Mouse (Mus musculus): ENCODE results near the gene Ubash3b. TPM values are rescaled to one million over a fixed set of nuclear protein-coding genes. Genes with fewer than 3 reads are reported as not detected.
A peak's percentile ranks its signal among the peaks of the same experiment; 100 is the strongest.

Ubash3b gene
- total RNA-seq, 1 experiment: 2.8 TPM

DNA sequence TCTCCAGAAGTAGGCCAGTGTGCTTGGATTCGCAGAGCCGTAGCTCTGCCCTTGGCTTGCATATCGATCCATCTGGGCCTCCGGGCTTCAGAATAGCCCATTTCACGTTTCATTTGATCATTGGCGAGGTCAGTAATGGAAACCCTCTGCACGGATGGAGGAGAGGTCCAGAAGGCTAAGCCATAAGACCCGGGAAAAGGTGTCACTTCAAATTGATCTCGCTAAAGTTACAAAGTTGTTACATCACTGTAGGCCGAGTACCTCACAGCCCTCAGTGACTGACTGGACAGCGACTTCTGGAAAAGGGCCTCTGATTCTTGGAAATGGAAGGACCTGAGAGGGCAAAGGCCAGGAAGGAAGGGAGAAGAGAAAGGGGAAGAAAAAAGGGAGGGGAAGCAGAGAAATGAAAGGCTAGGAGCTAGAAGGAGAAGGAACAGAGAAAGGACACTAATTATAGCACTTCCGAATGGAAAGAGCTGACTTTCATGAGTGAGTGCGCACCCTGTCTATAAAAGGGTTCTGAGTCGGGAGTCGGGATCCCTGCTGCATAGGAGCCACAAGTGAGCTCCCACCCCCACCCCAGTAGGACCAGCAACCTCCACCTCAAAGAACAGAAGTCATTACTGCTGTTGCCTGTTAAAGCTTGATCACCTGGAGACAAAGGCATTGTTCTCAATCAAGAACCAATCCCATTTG, 3.5 kb downstream of the Ubash3b start:
- H3K4me1 ChIP-seq (ENCODE audit: control insufficient read depth in 2 of 2, insufficient read depth in 2 of 2, low read length in 2 of 2, poor library complexity in 1 of 2): no peaks in the 10 kb centered on the region; a peak in 1 of 4 replicates
- TF ChIP-seq MAFK (IDR thresholded peaks at IDR 0.05; ENCODE audit: insufficient read depth, low read depth, low read length) (no peak), ZC3H11A (IDR thresholded peaks at IDR 0.05; ENCODE audit: borderline replicate concordance, low read depth, low read length) (no peak), HCFC1 (IDR thresholded peaks at IDR 0.05; ENCODE audit: borderline replicate concordance, insufficient read depth, low read length) (no peak), CHD2 (IDR thresholded peaks at IDR 0.05; ENCODE audit: low read depth, low read length) (no peak), ZNF384 (IDR thresholded peaks at IDR 0.05; ENCODE audit: low read depth, low read length) (no peak)
- in situ Hi-C loops (cut with MboI; ENCODE audit: low sequenced_read_pairs in 2 of 2, unreplicated experiment in 2 of 2): no loop called here
- H3K4me3 ChIP-seq (ENCODE audit: insufficient read depth in 1 of 2, low read depth in 1 of 2, low read length in 2 of 2, poor library complexity in 1 of 2, severe bottlenecking in 1 of 2): peak overlapping the region; percentile 68 to 69; a peak in 3 of 4 replicates
- H3K9ac ChIP-seq (ENCODE audit: insufficient read depth, low read depth, low read length, poor library complexity, severe bottlenecking): no peak overlapping the region; the same call in 1 of the 2 replicates
- DNase-seq (ENCODE audit: low read depth, low spot score): peak; percentile 11
- no peaks in the 10 kb centered on the region for H3K36me3 ChIP-seq (ENCODE audit: control insufficient read depth, insufficient read depth, low read length, poor library complexity, severe bottlenecking)
- H3K9me3 ChIP-seq (ENCODE audit: control insufficient read depth, insufficient read depth, low read depth, low read length): no peaks in the 10 kb centered on the region
- H3K27ac ChIP-seq (ENCODE audit: insufficient read depth, low read depth, low read length, poor library complexity, severe bottlenecking): no peak overlapping the region

DNA sequence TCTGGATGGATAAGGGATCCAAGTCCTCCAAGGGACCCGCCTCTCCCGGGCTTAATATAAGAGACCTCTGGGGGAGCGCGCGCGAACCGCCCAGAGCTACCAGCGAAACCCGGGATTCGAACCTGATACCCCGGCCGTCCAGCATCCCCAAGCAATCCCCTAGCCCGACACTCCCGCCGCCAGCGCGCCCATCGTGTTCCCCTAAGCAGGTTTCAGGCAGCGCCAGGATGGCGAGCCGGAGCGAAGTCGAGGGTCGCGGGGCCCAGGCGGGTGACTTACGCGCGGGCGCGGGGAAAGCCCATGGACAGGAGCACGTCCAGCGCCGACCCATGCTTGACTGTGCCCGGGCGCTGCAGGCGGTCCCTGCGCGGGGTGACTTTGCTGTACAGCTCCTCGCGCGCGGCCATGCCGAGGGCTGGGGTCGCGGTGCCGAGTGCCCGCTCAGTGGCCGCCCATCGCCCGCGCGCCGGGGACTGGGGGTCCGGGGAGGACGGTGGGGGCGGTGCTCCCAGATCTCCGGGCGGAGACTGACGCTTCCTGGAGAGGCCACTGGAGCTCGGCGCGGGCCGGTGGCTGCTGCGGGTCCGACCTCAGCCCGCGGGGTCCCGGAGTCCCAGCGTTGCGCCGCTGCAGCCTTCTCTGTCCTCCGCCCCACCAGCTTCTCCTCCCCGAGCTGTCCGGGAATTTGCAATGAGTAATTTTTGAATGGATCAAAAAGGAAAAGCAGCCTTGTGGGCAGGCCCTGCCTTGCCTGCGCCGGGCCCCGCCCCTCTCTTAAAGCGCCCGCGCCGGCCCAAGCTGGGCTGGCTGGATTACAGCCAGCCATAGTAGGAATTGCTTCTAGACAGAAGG, 4.3 kb downstream of the Ubash3b start:
- H3K4me3 ChIP-seq (ENCODE audit: insufficient read depth in 1 of 2, low read depth in 1 of 2, low read length in 2 of 2, poor library complexity in 1 of 2, severe bottlenecking in 1 of 2): peak overlapping the region; percentile 68 to 69
- H3K4me1 ChIP-seq (ENCODE audit: control insufficient read depth in 2 of 2, insufficient read depth in 2 of 2, low read length in 2 of 2, poor library complexity in 1 of 2): no peaks in the 10 kb centered on the region; a peak in 1 of 4 replicates
- H3K36me3 ChIP-seq (ENCODE audit: control insufficient read depth, insufficient read depth, low read length, poor library complexity, severe bottlenecking): no peaks in the 10 kb centered on the region
- in situ Hi-C loops (cut with MboI; ENCODE audit: low sequenced_read_pairs in 2 of 2, unreplicated experiment in 2 of 2): no loop called here
- DNase-seq (ENCODE audit: low read depth, low spot score): peak; percentile 22
- H3K9me3 ChIP-seq (ENCODE audit: control insufficient read depth, insufficient read depth, low read depth, low read length): no peaks in the 10 kb centered on the region
- no peak for TF ChIP-seq MAFK (IDR thresholded peaks at IDR 0.05; ENCODE audit: insufficient read depth, low read depth, low read length)
- no peak for TF ChIP-seq ZC3H11A (IDR thresholded peaks at IDR 0.05; ENCODE audit: borderline replicate concordance, low read depth, low read length)
- no peak for TF ChIP-seq CHD2 (IDR thresholded peaks at IDR 0.05; ENCODE audit: low read depth, low read length)
- TF ChIP-seq ZNF384 (IDR thresholded peaks at IDR 0.05; ENCODE audit: low read depth, low read length): no peak
- no peak for TF ChIP-seq HCFC1 (IDR thresholded peaks at IDR 0.05; ENCODE audit: borderline replicate concordance, insufficient read depth, low read length)
- no peak overlapping the region for H3K27ac ChIP-seq (ENCODE audit: insufficient read depth, low read depth, low read length, poor library complexity, severe bottlenecking)
- H3K9ac ChIP-seq (ENCODE audit: insufficient read depth, low read depth, low read length, poor library complexity, severe bottlenecking): peak overlapping the region; percentile 69

DNA sequence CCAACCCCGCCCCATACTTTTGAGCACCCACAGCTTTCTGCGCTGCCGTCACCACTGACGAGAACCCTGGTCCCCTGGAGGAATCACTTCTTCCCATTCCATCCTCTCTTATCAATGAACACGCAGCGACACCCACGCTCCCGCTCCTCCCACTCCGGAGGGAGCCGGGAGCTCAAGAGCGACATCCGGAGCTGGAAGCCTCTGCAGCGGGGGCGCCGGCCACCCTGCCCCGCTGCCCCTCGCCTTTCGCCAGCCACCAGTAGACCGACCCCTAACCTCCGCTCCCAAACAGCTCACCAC, 4.8 kb downstream of the Ubash3b start:
- Histone ChIP-seq H3K9ac (ENCODE audit: insufficient read depth, low read depth, low read length, poor library complexity, severe bottlenecking) (no peak overlapping the region), H3K27ac (ENCODE audit: insufficient read depth, low read depth, low read length, poor library complexity, severe bottlenecking) (no peak overlapping the region), H3K36me3 (ENCODE audit: control insufficient read depth, insufficient read depth, low read length, poor library complexity, severe bottlenecking) (no peaks in the 10 kb centered on the region), H3K4me1 (ENCODE audit: control insufficient read depth in 2 of 2, insufficient read depth in 2 of 2, low read length in 2 of 2, poor library complexity in 1 of 2) (no peaks in the 10 kb centered on the region; a peak in 1 of 4 replicates), H3K9me3 (ENCODE audit: control insufficient read depth, insufficient read depth, low read depth, low read length) (no peaks in the 10 kb centered on the region), H3K4me3 (ENCODE audit: insufficient read depth in 1 of 2, low read depth in 1 of 2, low read length in 2 of 2, poor library complexity in 1 of 2, severe bottlenecking in 1 of 2) (peak overlapping the region; percentile 68 to 69)
- in situ Hi-C loops (cut with MboI; ENCODE audit: low sequenced_read_pairs in 2 of 2, unreplicated experiment in 2 of 2): no loop called here
- TF ChIP-seq HCFC1 (IDR thresholded peaks at IDR 0.05; ENCODE audit: borderline replicate concordance, insufficient read depth, low read length): no peak
- no peak for TF ChIP-seq ZNF384 (IDR thresholded peaks at IDR 0.05; ENCODE audit: low read depth, low read length)
- no peak for TF ChIP-seq MAFK (IDR thresholded peaks at IDR 0.05; ENCODE audit: insufficient read depth, low read depth, low read length)
- peak; percentile 8 for DNase-seq (ENCODE audit: low read depth, low spot score)

DNA sequence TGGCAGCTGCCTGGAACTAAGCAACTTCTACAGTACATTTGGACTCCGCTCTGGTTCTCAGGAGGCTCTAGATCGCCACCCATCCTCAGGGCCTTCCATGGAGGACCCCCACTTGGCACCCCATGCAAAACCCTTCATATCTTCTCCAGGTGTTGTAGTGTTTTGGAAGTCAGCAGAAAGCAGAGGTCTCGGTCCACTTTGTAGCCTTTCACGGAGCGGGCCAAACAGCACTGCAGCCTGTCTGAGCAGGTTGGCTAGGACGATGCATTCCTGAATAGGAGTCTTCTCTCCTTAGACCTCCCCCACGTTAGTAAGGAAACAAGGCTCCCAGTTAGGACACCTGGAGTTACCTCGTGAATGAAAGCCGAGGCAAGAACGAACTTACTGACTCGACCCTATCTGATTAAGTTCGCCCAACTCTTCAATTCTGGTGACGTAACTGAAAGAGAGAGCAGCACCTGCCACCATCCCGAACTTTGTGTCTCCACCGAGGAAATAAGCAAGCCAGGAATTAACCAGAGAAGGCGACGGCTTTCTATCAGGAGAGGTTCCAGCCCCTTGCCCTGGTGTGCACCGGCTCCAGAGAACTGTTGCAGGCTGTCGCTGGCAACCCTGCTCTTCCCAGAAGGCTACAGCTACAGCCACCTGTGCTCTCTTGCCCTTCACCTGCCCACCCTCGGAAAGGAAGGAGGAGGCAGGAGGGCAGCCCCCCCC, 5.3 kb downstream of the Ubash3b start:
- no peaks in the 10 kb centered on the region for H3K36me3 ChIP-seq (ENCODE audit: control insufficient read depth, insufficient read depth, low read length, poor library complexity, severe bottlenecking)
- H3K4me3 ChIP-seq (ENCODE audit: insufficient read depth in 1 of 2, low read depth in 1 of 2, low read length in 2 of 2, poor library complexity in 1 of 2, severe bottlenecking in 1 of 2): peak overlapping the region; percentile 68 to 69; a peak in 3 of 4 replicates
- H3K9ac ChIP-seq (ENCODE audit: insufficient read depth, low read depth, low read length, poor library complexity, severe bottlenecking): no peak overlapping the region
- H3K9me3 ChIP-seq (ENCODE audit: control insufficient read depth, insufficient read depth, low read depth, low read length): no peaks in the 10 kb centered on the region
- in situ Hi-C loops (cut with MboI; ENCODE audit: low sequenced_read_pairs in 2 of 2, unreplicated experiment in 2 of 2): no loop called here
- no peak overlapping the region for H3K27ac ChIP-seq (ENCODE audit: insufficient read depth, low read depth, low read length, poor library complexity, severe bottlenecking)
- peak; percentile 8 for DNase-seq (ENCODE audit: low read depth, low spot score)
- no peaks in the 10 kb centered on the region; a peak in 1 of 4 replicates for H3K4me1 ChIP-seq (ENCODE audit: control insufficient read depth in 2 of 2, insufficient read depth in 2 of 2, low read length in 2 of 2, poor library complexity in 1 of 2)
- TF ChIP-seq HCFC1 (IDR thresholded peaks at IDR 0.05; ENCODE audit: borderline replicate concordance, insufficient read depth, low read length) (no peak), ZNF384 (IDR thresholded peaks at IDR 0.05; ENCODE audit: low read depth, low read length) (no peak), CHD2 (IDR thresholded peaks at IDR 0.05; ENCODE audit: low read depth, low read length) (no peak), MAFK (IDR thresholded peaks at IDR 0.05; ENCODE audit: insufficient read depth, low read depth, low read length) (no peak), ZC3H11A (IDR thresholded peaks at IDR 0.05; ENCODE audit: borderline replicate concordance, low read depth, low read length) (no peak)
